Mouse (Mus musculus) E14TG2a.4 (cell line): ENCODE measurements around the gene Sprr2d.

ENCODE experiments used
- H3K27me3 ChIP-seq: 2 replicates; pipeline ENCODE4 v1.6.1; 2014; ENCODE audit warnings: low read length, control low read depth; ENCODE audit not compliant: insufficient read depth
- H3K36me3 ChIP-seq: 2 replicates; pipeline ENCODE4 v1.6.1; 2014; ENCODE audit warnings: low read length, control low read depth; ENCODE audit not compliant: insufficient read depth
- H3K4me1 ChIP-seq: replicated peaks from 2 replicates; pipeline ENCODE4 v1.6.1; 2014; ENCODE audit warnings: low read depth, low read length, control low read depth
- H3K4me3 ChIP-seq: replicated peaks from 2 replicates; pipeline ENCODE4 v1.5.1; 2014; ENCODE audit warnings: mild to moderate bottlenecking, low read length
- H3K9me3 ChIP-seq: 2 replicates; pipeline ENCODE4 v1.6.1; 2014; ENCODE audit warnings: low read length, control low read depth
- CTCF ChIP-seq: conservative IDR thresholded peaks from 2 replicates; pipeline ENCODE4 v1.5.1; 2014; ENCODE audit warnings: low read length
- NANOG ChIP-seq: IDR thresholded peaks from 2 replicates; pipeline ENCODE4 v1.6.1; 2014; ENCODE audit warnings: borderline replicate concordance, low read length, mixed read lengths
- POU5F1 ChIP-seq: IDR thresholded peaks from 2 replicates; pipeline ENCODE4 v1.6.1; 2014; ENCODE audit warnings: low read length, borderline replicate concordance

Gene Sprr2d

GRCm38 (mm10) chr3:92338840-92339239 is at the start of gene Sprr2d:
Gene Sprr2d (plus strand): TSS chr3:92339140.
- no peaks in the 10 kb centered on the region for H3K27me3 ChIP-seq
- H3K4me3 ChIP-seq, result no peak within 1 kb of the TSS
- no peak for TF ChIP-seq NANOG
- no peak for TF ChIP-seq POU5F1
- no peak for TF ChIP-seq CTCF
- H3K36me3 ChIP-seq, result no peaks in the 10 kb centered on the region
- no peaks in the 10 kb centered on the region for H3K9me3 ChIP-seq
- H3K4me1 ChIP-seq, result no peaks in the 10 kb centered on the region

DNA sequence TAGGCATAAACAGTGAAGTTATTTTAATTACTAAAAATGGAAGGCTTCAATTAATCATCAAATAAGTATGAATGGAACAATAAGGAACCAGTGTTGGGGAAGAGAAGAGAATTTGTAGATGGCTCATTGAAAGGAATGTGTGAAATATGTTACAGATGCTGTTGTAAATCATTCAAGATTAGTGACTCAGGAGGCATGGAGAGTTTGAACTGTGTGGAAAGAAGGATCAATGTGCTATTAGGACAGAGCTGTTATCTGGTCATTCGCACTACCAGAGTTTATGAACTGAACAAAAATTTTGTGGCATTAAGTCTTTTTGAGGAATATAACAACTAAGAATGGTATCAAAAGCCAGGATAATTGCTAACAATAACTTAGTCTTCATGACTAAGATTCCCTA is 31.5 kb upstream of the Sprr2d start:
- Histone ChIP-seq H3K27me3 (no peaks in the 10 kb centered on the region), H3K9me3 (no peaks in the 10 kb centered on the region), H3K4me1 (no peaks in the 10 kb centered on the region), H3K4me3 (no peak overlapping the region), H3K36me3 (no peaks in the 10 kb centered on the region)
- no peak for TF ChIP-seq NANOG
- TF ChIP-seq POU5F1, result no peak
- no peak for TF ChIP-seq CTCF

- Histone ChIP-seq H3K4me1 (peaks cover 16% of the 10 kb centered on the region), H3K4me3 (no peak within 1 kb of the TSS), H3K36me3 (no peaks in the 10 kb centered on the region), H3K27me3 (no peaks in the 10 kb centered on the region), H3K9me3 (no peaks in the 10 kb centered on the region)
- TF ChIP-seq CTCF (no peak), NANOG (no peak), POU5F1 (no peak)
These were observed 22.6 kb upstream of the Sprr2d start, which contains the start of gene Sprr2b for GRCm38 (mm10) chr3:92316320-92316719. Gene Sprr2b (plus strand): TSS chr3:92316620.

DNA sequence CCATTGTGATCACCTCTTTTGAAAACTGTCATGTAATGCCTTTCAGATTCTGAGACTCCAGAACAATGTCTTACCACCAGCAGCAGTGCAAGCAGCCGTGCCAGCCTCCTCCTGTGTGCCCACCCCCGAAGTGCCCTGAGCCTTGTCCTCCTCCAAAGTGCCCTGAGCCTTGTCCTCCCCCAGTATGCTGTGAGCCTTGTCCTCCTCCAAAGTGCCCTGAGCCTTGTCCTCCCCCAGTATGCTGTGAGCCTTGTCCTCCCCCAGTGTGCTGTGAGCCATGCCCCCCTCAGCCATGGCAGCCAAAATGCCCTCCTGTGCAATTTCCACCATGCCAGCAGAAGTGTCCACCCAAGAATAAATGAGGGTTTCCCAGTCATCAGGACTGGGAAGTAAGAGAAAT is 21.6 kb upstream of the Sprr2d start:
- no peaks in the 10 kb centered on the region for H3K9me3 ChIP-seq
- H3K4me1 ChIP-seq, result peaks cover 16% of the 10 kb centered on the region
- no peaks in the 10 kb centered on the region for H3K36me3 ChIP-seq
- no peaks in the 10 kb centered on the region for H3K27me3 ChIP-seq
- no peak overlapping the region for H3K4me3 ChIP-seq
- TF ChIP-seq POU5F1 (no peak), NANOG (no peak), CTCF (no peak)

GRCm38 (mm10) chr3:92336278-92336677 is 2.7 kb upstream of the Sprr2d start:
- no peaks in the 10 kb centered on the region for H3K36me3 ChIP-seq
- TF ChIP-seq POU5F1 (no peak), NANOG (no peak), CTCF (no peak)
- H3K9me3 ChIP-seq, result no peaks in the 10 kb centered on the region
- no peaks in the 10 kb centered on the region for H3K27me3 ChIP-seq
- no peak overlapping the region for H3K4me3 ChIP-seq
- no peaks in the 10 kb centered on the region for H3K4me1 ChIP-seq

DNA sequence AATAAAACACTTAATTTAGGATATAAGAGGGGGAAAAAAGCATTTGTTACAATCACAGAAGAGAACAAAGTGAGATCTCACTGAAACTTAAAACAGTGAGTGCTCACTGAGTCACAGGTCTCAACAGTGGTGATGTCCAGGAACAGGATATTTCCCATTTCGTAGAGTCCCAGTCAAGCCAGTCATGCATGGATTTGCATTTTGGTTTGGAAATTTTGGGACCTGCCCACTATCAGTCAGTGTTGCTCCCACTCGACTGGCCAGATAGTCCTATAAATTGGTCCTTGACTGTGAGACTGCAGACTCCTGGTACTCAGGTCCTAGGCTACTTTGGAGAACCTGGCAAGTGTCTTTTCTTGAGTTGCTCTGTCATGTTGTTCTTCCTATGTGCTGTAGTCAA is 12.9 kb downstream of the Sprr2d start, which contains the start of gene Sprr2e:
Gene Sprr2e (plus strand): TSS at position 301 of the 400 bp plus-strand sequence.
- no peaks in the 10 kb centered on the region for H3K4me1 ChIP-seq
- no peak within 1 kb of the TSS for H3K4me3 ChIP-seq
- TF ChIP-seq POU5F1, result no peak
- no peak for TF ChIP-seq CTCF
- no peak for TF ChIP-seq NANOG
- H3K36me3 ChIP-seq, result no peaks in the 10 kb centered on the region
- no peaks in the 10 kb centered on the region for H3K27me3 ChIP-seq
- no peaks in the 10 kb centered on the region for H3K9me3 ChIP-seq

- Histone ChIP-seq H3K27me3 (no peaks in the 10 kb centered on the region), H3K4me3 (no peak overlapping the region), H3K4me1 (no peaks in the 10 kb centered on the region), H3K36me3 (no peaks in the 10 kb centered on the region), H3K9me3 (no peaks in the 10 kb centered on the region; the same call in 1 of the 2 replicates)
- no peak for TF ChIP-seq NANOG
- TF ChIP-seq POU5F1, result no peak
- TF ChIP-seq CTCF, result no peak
These were observed 22.7 kb downstream of the Sprr2d start for GRCm38 (mm10) chr3:92361619-92362018.

- Histone ChIP-seq H3K4me1 (no peaks in the 10 kb centered on the region), H3K27me3 (no peaks in the 10 kb centered on the region), H3K4me3 (no peak within 1 kb of the TSS), H3K9me3 (no peaks in the 10 kb centered on the region), H3K36me3 (no peaks in the 10 kb centered on the region)
- TF ChIP-seq NANOG, result no peak
- TF ChIP-seq CTCF, result no peak
- TF ChIP-seq POU5F1, result no peak
These were observed 25.9 kb downstream of the Sprr2d start, which contains the start of gene Sprr2f for GRCm38 (mm10) chr3:92364887-92365286. Gene Sprr2f (plus strand): TSS chr3:92365187.

DNA sequence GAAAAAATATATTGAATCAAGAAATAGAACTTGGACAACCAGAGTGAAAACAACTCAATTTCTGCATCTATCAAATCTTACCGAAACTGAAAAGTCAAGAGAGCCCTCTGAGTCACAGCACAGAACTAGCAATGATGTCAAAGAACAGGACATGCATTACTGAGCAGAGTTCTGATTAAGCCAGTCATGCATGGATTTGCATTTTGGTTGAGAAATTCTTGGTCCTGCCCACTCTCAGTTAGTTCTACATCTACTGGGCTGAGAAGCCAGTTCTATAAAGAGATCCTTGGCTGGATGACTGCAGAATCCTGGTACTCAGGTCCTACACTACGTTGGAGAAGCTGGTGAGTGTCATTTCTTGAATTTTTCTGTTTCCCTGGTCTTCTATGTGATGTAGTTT is 34.7 kb downstream of the Sprr2d start:
- Histone ChIP-seq H3K4me3 (no peak overlapping the region), H3K36me3 (no peaks in the 10 kb centered on the region), H3K9me3 (no peaks in the 10 kb centered on the region), H3K4me1 (no peaks in the 10 kb centered on the region), H3K27me3 (no peaks in the 10 kb centered on the region)
- no peak for TF ChIP-seq NANOG
- no peak for TF ChIP-seq CTCF
- TF ChIP-seq POU5F1, result no peak
